Mouse (Mus musculus) lung, embryonic 15.5 days (tissue): ENCODE data around the gene Nrip2. TPM values are rescaled to one million over a fixed set of nuclear protein-coding genes. Genes with fewer than 3 reads are reported as not detected.

Experiments
- ATAC-seq: fragments of 200-750 bp; cut with Nextera tagmentation; 2 replicates; pipeline ENCODE4 v1.8.0; 2017; ENCODE audit warnings: moderate number of reproducible peaks, borderline replicate concordance; ENCODE audit not compliant: low FRiP score, low TSS enrichment; ENCODE audit errors: extremely low read depth
- H3K27ac ChIP-seq: fragments of 300-500 bp; sonication (generic); 2 replicates; pipeline ENCODE4 v1.5.1; 2015; ENCODE audit warnings: moderate library complexity, mild to moderate bottlenecking, inconsistent platforms
- H3K27me3 ChIP-seq: fragments of 300-500 bp; sonication (generic); 2 replicates; pipeline ENCODE4 v1.6.1; 2015; ENCODE audit warnings: inconsistent platforms
- H3K36me3 ChIP-seq: fragments of 300-500 bp; sonication (generic); 2 replicates; pipeline ENCODE4 v1.6.1; 2015; ENCODE audit warnings: inconsistent platforms
- H3K4me1 ChIP-seq: fragments of 300-500 bp; sonication (generic); 2 replicates; pipeline ENCODE4 v1.6.1; 2015; ENCODE audit warnings: inconsistent platforms
- H3K4me2 ChIP-seq: fragments of 300-500 bp; sonication (generic); 2 replicates; pipeline ENCODE4 v1.6.1; 2015; ENCODE audit warnings: inconsistent platforms, mild to moderate bottlenecking, moderate library complexity
- H3K4me3 ChIP-seq: fragments of 300-500 bp; sonication (generic); 2 replicates; pipeline ENCODE4 v1.5.1; 2015; ENCODE audit warnings: mild to moderate bottlenecking, inconsistent platforms
- H3K9ac ChIP-seq: fragments of 300-500 bp; sonication (generic); 2 replicates; pipeline ENCODE4 v1.6.1; 2015; ENCODE audit warnings: inconsistent platforms
- H3K9me3 ChIP-seq: fragments of 300-500 bp; sonication (generic); 2 replicates; pipeline ENCODE4 v1.6.1; 2016; ENCODE audit warnings: inconsistent platforms
- WGBS: fragments of 180-500 bp; shearing (Covaris S2); methylation state at CpG from one replicate; pipeline ENCODE4 v1.1.7; 2015; 5-methylcytosine and 5-hydroxymethylcytosine counted together
- polyA plus RNA-seq: library from polyadenylated mRNA; unstranded; fragments of >200 nt; fragmentation: Nextera tagmentation; extraction: Ambion mirVana; gene quantifications from 2 replicates; pipeline ENCODE4 v1.2.1, GENCODE M21; 2015

Gene Nrip2
- polyA plus RNA-seq, 1 experiment from 2014 or later: 3.7 TPM

- Histone ChIP-seq H3K4me2 (no peak overlapping the region), H3K9me3 (no peaks in the 10 kb centered on the region), H3K36me3 (peaks cover 13% of the 10 kb centered on the region; the same call in 1 of the 2 replicates), H3K4me1 (peaks cover 27% of the 10 kb centered on the region), H3K27me3 (no peaks in the 10 kb centered on the region), H3K27ac (no peak overlapping the region), H3K4me3 (no peak overlapping the region), H3K9ac (no peak overlapping the region)
- ATAC-seq: no peak
- WGBS: 83% methylated on average over 2 of the region's 2 CpGs
These were observed 41.1 kb downstream of the Nrip2 start for GRCm38 (mm10) chr6:128440238-128440637.

GRCm38 (mm10) chr6:128445761-128446535 lies 46.9 kb downstream of the Nrip2 start:
- H3K4me2 ChIP-seq: peak overlapping the region; percentile 39
- no peaks in the 10 kb centered on the region for H3K36me3 ChIP-seq
- no peaks in the 10 kb centered on the region for H3K27me3 ChIP-seq
- WGBS: 16% methylated on average over 14 of the region's 14 CpGs
- peak overlapping the region; percentile 2; the same call in 1 of the 2 replicates for H3K4me3 ChIP-seq
- ATAC-seq: peak; percentile 65
- 0 out of 2 replicates have a peak overlapping the region, but pooled peaks have one; percentile 2 for H3K9ac ChIP-seq
- no peaks in the 10 kb centered on the region for H3K9me3 ChIP-seq
- no peak overlapping the region for H3K27ac ChIP-seq
- no peaks in the 10 kb centered on the region for H3K4me1 ChIP-seq

GRCm38 (mm10) chr6:128447063-128447462 lies 48.0 kb downstream of the Nrip2 start:
- Histone ChIP-seq H3K27ac (no peak overlapping the region), H3K36me3 (no peaks in the 10 kb centered on the region), H3K9ac (no peak overlapping the region), H3K27me3 (no peaks in the 10 kb centered on the region), H3K4me2 (no peak overlapping the region), H3K4me3 (no peak overlapping the region), H3K9me3 (no peaks in the 10 kb centered on the region), H3K4me1 (no peaks in the 10 kb centered on the region)
- ATAC-seq: no peak
- WGBS: 93% methylated on average over 5 of the region's 5 CpGs

- H3K4me3 ChIP-seq: no peak overlapping the region
- no peak overlapping the region for H3K4me2 ChIP-seq
- peak; percentile 27; the same call in 1 of the 2 replicates for ATAC-seq
- H3K4me1 ChIP-seq: no peaks in the 10 kb centered on the region
- H3K9me3 ChIP-seq: no peaks in the 10 kb centered on the region
- H3K36me3 ChIP-seq: no peaks in the 10 kb centered on the region
- H3K27ac ChIP-seq: no peak overlapping the region
- H3K9ac ChIP-seq: no peak overlapping the region
- H3K27me3 ChIP-seq: no peaks in the 10 kb centered on the region
- WGBS: 42% methylated on average over 12 of the region's 12 CpGs
These were observed 56.9 kb downstream of the Nrip2 start for GRCm38 (mm10) chr6:128455835-128456605.

GRCm38 (mm10) chr6:128457186-128457585 lies 58.1 kb downstream of the Nrip2 start:
- no peaks in the 10 kb centered on the region for H3K27me3 ChIP-seq
- ATAC-seq: no peak
- H3K36me3 ChIP-seq: no peaks in the 10 kb centered on the region
- no peak overlapping the region for H3K9ac ChIP-seq
- WGBS: 83% methylated on average over 5 of the region's 5 CpGs
- H3K4me2 ChIP-seq: no peak overlapping the region
- H3K9me3 ChIP-seq: no peaks in the 10 kb centered on the region
- H3K27ac ChIP-seq: no peak overlapping the region
- no peaks in the 10 kb centered on the region for H3K4me1 ChIP-seq
- no peak overlapping the region for H3K4me3 ChIP-seq

GRCm38 (mm10) chr6:128460321-128460720 lies 61.2 kb downstream of the Nrip2 start:
- Histone ChIP-seq H3K36me3 (no peaks in the 10 kb centered on the region), H3K9ac (no peak overlapping the region), H3K9me3 (no peaks in the 10 kb centered on the region), H3K27ac (no peak overlapping the region), H3K4me2 (no peak overlapping the region), H3K27me3 (no peaks in the 10 kb centered on the region), H3K4me3 (no peak overlapping the region), H3K4me1 (no peaks in the 10 kb centered on the region)
- no peak for ATAC-seq
- 48% methylated on average over 2 of the region's 2 CpGs for WGBS

GRCm38 (mm10) chr6:128460729-128461503 lies 61.8 kb downstream of the Nrip2 start:
- H3K27me3 ChIP-seq: no peaks in the 10 kb centered on the region
- H3K27ac ChIP-seq: no peak overlapping the region
- 75% methylated on average over 14 of the region's 14 CpGs for WGBS
- H3K9me3 ChIP-seq: no peaks in the 10 kb centered on the region
- H3K4me3 ChIP-seq: no peak overlapping the region
- no peak for ATAC-seq
- no peak overlapping the region for H3K9ac ChIP-seq
- no peak overlapping the region for H3K4me2 ChIP-seq
- no peaks in the 10 kb centered on the region for H3K36me3 ChIP-seq
- no peaks in the 10 kb centered on the region for H3K4me1 ChIP-seq

GRCm38 (mm10) chr6:128461606-128462005 lies 62.5 kb downstream of the Nrip2 start:
- no peaks in the 10 kb centered on the region for H3K4me1 ChIP-seq
- no peaks in the 10 kb centered on the region for H3K36me3 ChIP-seq
- H3K9ac ChIP-seq: no peak overlapping the region
- no peak for ATAC-seq
- H3K9me3 ChIP-seq: no peaks in the 10 kb centered on the region
- H3K4me3 ChIP-seq: no peak overlapping the region
- no peaks in the 10 kb centered on the region for H3K27me3 ChIP-seq
- no peak overlapping the region for H3K4me2 ChIP-seq
- no peak overlapping the region for H3K27ac ChIP-seq

GRCm38 (mm10) chr6:128464996-128465395 lies 65.9 kb downstream of the Nrip2 start:
- H3K9me3 ChIP-seq: no peaks in the 10 kb centered on the region
- no peaks in the 10 kb centered on the region for H3K36me3 ChIP-seq
- H3K27me3 ChIP-seq: no peaks in the 10 kb centered on the region
- no peak for ATAC-seq
- no peak overlapping the region for H3K9ac ChIP-seq
- WGBS: 70% methylated on average over 4 of the region's 4 CpGs
- H3K27ac ChIP-seq: no peak overlapping the region
- no peak overlapping the region for H3K4me2 ChIP-seq
- H3K4me3 ChIP-seq: no peak overlapping the region
- H3K4me1 ChIP-seq: no peaks in the 10 kb centered on the region
